8 mouse cellular contexts compared by ENCODE assay signal in genomic region chr19:34289948-34290789, GRCm38 (mm10). TPM values are rescaled to one million over a fixed set of nuclear protein-coding genes. Genes with fewer than 3 reads are reported as not detected.
DNase-seq lines count a peak whose midpoint lies in the region; ATAC-seq and TF ChIP-seq lines count a peak whose summit lies in the region.

Fas (plus strand) TSS chr19:34290666.

- peaks cover 40% of the 10 kb centered on the region for H3K27me3 ChIP-seq in E14TG2a.4 (ENCODE audit: insufficient read depth, low read length)
- H3K27me3 ChIP-seq in hindbrain, embryonic 12.5 days, result peaks cover 5% of the 10 kb centered on the region; the same call in 1 of the 2 replicates

- H3K4me2 ChIP-seq in hindbrain, embryonic 12.5 days (replicated peaks), result peak within 1 kb of the TSS; percentile 60

- peak within 1 kb of the TSS; percentile 42 for H3K9ac ChIP-seq in hindbrain, embryonic 12.5 days

- peak; percentile 79 for DNase-seq in brain, embryonic 14.5 days (ENCODE audit: low read depth)
- DNase-seq in frontal cortex, postnatal 36 days (ENCODE audit: low spot score in 2 of 2), result peak; percentile 10 to 15
- peak; percentile 20 to 25 for DNase-seq in left cerebral cortex, adult 2 months (ENCODE audit: extremely low spot score in 1 of 2, low spot score in 2 of 2)
- DNase-seq in retina, postnatal 1 day, result peak; percentile 70
- peak; percentile 85 to 91 for DNase-seq in thymus, postnatal 36 days

- no peaks in the 10 kb centered on the region for H3K79me2 ChIP-seq in macrophage (ENCODE audit: inconsistent target)

- H3K27ac ChIP-seq in hindbrain, embryonic 12.5 days, result no peak within 1 kb of the TSS
- H3K27ac ChIP-seq in left cerebral cortex, adult 2 months, result no peak within 1 kb of the TSS
- peak within 1 kb of the TSS; percentile 19; the same call in 1 of the 2 replicates for H3K27ac ChIP-seq in macrophage

- no peak for TF ChIP-seq POLR2A in brain, embryonic 14.5 days (IDR thresholded peaks at IDR 0.05; ENCODE audit: borderline replicate concordance, extremely low read depth, insufficient read depth, insufficient read length, poor library complexity, severe bottlenecking)

- WGBS in hindbrain, embryonic 12.5 days, result 2% methylated on average over 19 of the region's 19 CpGs
- WGBS in macrophage (ENCODE audit: missing documents), result 9% methylated on average over 19 of the region's 19 CpGs

- ATAC-seq in hindbrain, embryonic 12.5 days (ENCODE audit: low FRiP score), result peak; percentile 94

- no peaks in the 10 kb centered on the region for H3K36me3 ChIP-seq in E14TG2a.4 (ENCODE audit: insufficient read depth, low read length)
- no peaks in the 10 kb centered on the region for H3K36me3 ChIP-seq in hindbrain, embryonic 12.5 days
- H3K36me3 ChIP-seq in macrophage (ENCODE audit: inconsistent target), result no peaks in the 10 kb centered on the region

- intact Hi-C loops in left cerebral cortex, adult 2 months (cut with DNase I), result no loop called here

- H3K4me1 ChIP-seq in E14TG2a.4 (replicated peaks; ENCODE audit: low read depth, low read length), result peaks cover 12% of the 10 kb centered on the region
- H3K4me1 ChIP-seq in hindbrain, embryonic 12.5 days, result peaks cover 13% of the 10 kb centered on the region

- peak within 1 kb of the TSS; percentile 67 for H3K4me3 ChIP-seq in E14TG2a.4 (replicated peaks; ENCODE audit: low read length)
- H3K4me3 ChIP-seq in hindbrain, embryonic 12.5 days, result peak within 1 kb of the TSS; percentile 31
- H3K4me3 ChIP-seq in left cerebral cortex, adult 2 months, result peak within 1 kb of the TSS; percentile 37
- peak within 1 kb of the TSS; percentile 70 for H3K4me3 ChIP-seq in macrophage (ENCODE audit: inconsistent target)

- H3K9me3 ChIP-seq in E14TG2a.4 (ENCODE audit: low read length), result no peaks in the 10 kb centered on the region
- H3K9me3 ChIP-seq in hindbrain, embryonic 12.5 days (replicated peaks), result no peaks in the 10 kb centered on the region

- no peak for TF ChIP-seq CTCF in E14TG2a.4 (conservative IDR thresholded peaks at IDR 0.05; ENCODE audit: low read length)
- no peak for TF ChIP-seq CTCF in brain, embryonic 14.5 days (IDR thresholded peaks at IDR 0.05; ENCODE audit: borderline replicate concordance, extremely low read depth, insufficient read depth, insufficient read length)
- no peak for TF ChIP-seq CTCF in left cerebral cortex, adult 2 months (IDR thresholded peaks at IDR 0.05)

RNA-seq across cellular contexts. Expression of gene Fas, which starts in this region (rescaled TPM):
- polyA plus RNA-seq in brain, embryonic 14.5 days (2012; rRNA removed), result 0.28 and 0.79 TPM in 2 replicates
- polyA plus RNA-seq in hindbrain, embryonic 12.5 days (2016; fragmentation: Nextera tagmentation; extraction: Ambion mirVana), result 1.4 and 1.6 TPM in 2 replicates
- total RNA-seq in left cerebral cortex, adult 2 months (2021), result 1 to 10 TPM in 1 of 2 experiments, under 1 TPM in 1; 0.84 to 2.3 TPM
- total RNA-seq in macrophage (2018; cell fraction: chromatin; rRNA removed), result 10 to 100 TPM in 20 of 26 experiments, 1 to 10 TPM in 6; 6.0 to 77.0 (median 21.0) TPM
- total RNA-seq in macrophage (2018; cell fraction: cytosol; rRNA removed), result 10 to 100 TPM in 22 of 26 experiments, 1 to 10 TPM in 4; 7.7 to 34.2 (median 16.7) TPM
- total RNA-seq in macrophage (2018; cell fraction: nucleus; rRNA removed), result 10 to 100 TPM in 25 of 26 experiments, 1 to 10 TPM in 1; 6.2 to 67.5 (median 26.3) TPM
- 5.8 to 20.4 TPM (median 10.6 TPM) in 3 replicates for polyA plus RNA-seq in macrophage (2018)

Comparison
In these comparisons a context has a peak if more than half of its experiments do, and no peak if none do; other contexts are left out.
1. Peak in DNase-seq in brain, embryonic 14.5 days; RNA of the gene not detected or under 1 TPM.
2. DNase-seq: peak in every context shown above with its lines; median percentile 88 in thymus, postnatal 36 days; 79 in brain, embryonic 14.5 days; 70 in retina, postnatal 1 day; 22 in left cerebral cortex, adult 2 months; 12 in frontal cortex, postnatal 36 days.